Mouse (Mus musculus): ENCODE results near the gene Fkbp9. TPM values are rescaled to one million over a fixed set of nuclear protein-coding genes. Genes with fewer than 3 reads are reported as not detected.

Gene Fkbp9
- total RNA-seq, 1 experiment = 204 TPM

DNA sequence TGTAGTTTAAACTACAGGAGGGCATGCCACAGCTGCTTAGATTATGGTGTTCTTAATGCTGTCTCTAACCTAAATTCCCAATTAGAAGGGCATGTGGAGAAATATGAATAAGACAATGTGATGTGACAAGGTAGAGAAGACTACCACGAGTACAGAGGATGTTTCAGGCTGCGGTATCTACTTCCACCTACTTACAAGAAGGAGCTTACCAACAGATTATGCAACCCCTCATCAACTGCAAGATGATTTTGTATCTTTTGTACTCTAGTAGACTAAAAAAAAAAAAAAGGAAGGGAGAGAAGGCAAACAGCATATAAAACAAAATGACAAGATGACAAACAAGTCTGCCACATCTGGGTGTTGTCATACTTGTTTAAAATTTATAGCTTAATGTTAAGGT, 76.5 kb downstream of the Fkbp9 start:
- in situ Hi-C loops (cut with MboI; ENCODE audit: low sequenced_read_pairs in 2 of 2, unreplicated experiment in 2 of 2) = loop anchor here in 1 of 2 experiments (10.0 kb wide), 1 partner anchor 104 kb away; no protein-coding TSS in a partner anchor
- no peaks in the 10 kb centered on the region for H3K9me3 ChIP-seq (ENCODE audit: control insufficient read depth, insufficient read depth, low read depth, low read length)
- no peak overlapping the region for H3K9ac ChIP-seq (ENCODE audit: insufficient read depth, low read depth, low read length, poor library complexity, severe bottlenecking)
- DNase-seq (ENCODE audit: low read depth, low spot score) = no peak
- H3K4me3 ChIP-seq (ENCODE audit: insufficient read depth in 1 of 2, low read depth in 1 of 2, low read length in 2 of 2, poor library complexity in 1 of 2, severe bottlenecking in 1 of 2) = no peak overlapping the region
- no peaks in the 10 kb centered on the region for H3K4me1 ChIP-seq (ENCODE audit: control insufficient read depth in 2 of 2, insufficient read depth in 2 of 2, low read length in 2 of 2, poor library complexity in 1 of 2)
- no peak overlapping the region for H3K27ac ChIP-seq (ENCODE audit: insufficient read depth, low read depth, low read length, poor library complexity, severe bottlenecking)
- TF ChIP-seq MAFK (IDR thresholded peaks at IDR 0.05; ENCODE audit: insufficient read depth, low read depth, low read length) (no peak), ZNF384 (IDR thresholded peaks at IDR 0.05; ENCODE audit: low read depth, low read length) (no peak), HCFC1 (IDR thresholded peaks at IDR 0.05; ENCODE audit: borderline replicate concordance, insufficient read depth, low read length) (no peak), ZC3H11A (IDR thresholded peaks at IDR 0.05; ENCODE audit: borderline replicate concordance, low read depth, low read length) (no peak), CHD2 (IDR thresholded peaks at IDR 0.05; ENCODE audit: low read depth, low read length) (no peak)
- H3K36me3 ChIP-seq (ENCODE audit: control insufficient read depth, insufficient read depth, low read length, poor library complexity, severe bottlenecking) = no peaks in the 10 kb centered on the region

- no peak overlapping the region for H3K4me3 ChIP-seq (ENCODE audit: insufficient read depth in 1 of 2, low read depth in 1 of 2, low read length in 2 of 2, poor library complexity in 1 of 2, severe bottlenecking in 1 of 2)
- in situ Hi-C loops (cut with MboI; ENCODE audit: low sequenced_read_pairs in 2 of 2, unreplicated experiment in 2 of 2) = loop anchor here in 1 of 2 experiments (10.0 kb wide), 1 partner anchor 104 kb away; no protein-coding TSS in a partner anchor
- no peaks in the 10 kb centered on the region for H3K4me1 ChIP-seq (ENCODE audit: control insufficient read depth in 2 of 2, insufficient read depth in 2 of 2, low read length in 2 of 2, poor library complexity in 1 of 2)
- H3K9me3 ChIP-seq (ENCODE audit: control insufficient read depth, insufficient read depth, low read depth, low read length) = no peaks in the 10 kb centered on the region
- peak; percentile 25 for DNase-seq (ENCODE audit: low read depth, low spot score)
- H3K9ac ChIP-seq (ENCODE audit: insufficient read depth, low read depth, low read length, poor library complexity, severe bottlenecking) = no peak overlapping the region
- TF ChIP-seq ZNF384 (IDR thresholded peaks at IDR 0.05; ENCODE audit: low read depth, low read length) (no peak), MAFK (IDR thresholded peaks at IDR 0.05; ENCODE audit: insufficient read depth, low read depth, low read length) (no peak), ZC3H11A (IDR thresholded peaks at IDR 0.05; ENCODE audit: borderline replicate concordance, low read depth, low read length) (no peak), CHD2 (IDR thresholded peaks at IDR 0.05; ENCODE audit: low read depth, low read length) (no peak), HCFC1 (IDR thresholded peaks at IDR 0.05; ENCODE audit: borderline replicate concordance, insufficient read depth, low read length) (no peak)
- no peaks in the 10 kb centered on the region for H3K36me3 ChIP-seq (ENCODE audit: control insufficient read depth, insufficient read depth, low read length, poor library complexity, severe bottlenecking)
- no peak overlapping the region for H3K27ac ChIP-seq (ENCODE audit: insufficient read depth, low read depth, low read length, poor library complexity, severe bottlenecking)
Measured at GRCm38 (mm10) chr6:56908912-56909311, 77.1 kb downstream of the Fkbp9 start.

- in situ Hi-C loops (cut with MboI; ENCODE audit: low sequenced_read_pairs in 2 of 2, unreplicated experiment in 2 of 2) = no loop called here
- TF ChIP-seq ZC3H11A (IDR thresholded peaks at IDR 0.05; ENCODE audit: borderline replicate concordance, low read depth, low read length) (no peak), HCFC1 (IDR thresholded peaks at IDR 0.05; ENCODE audit: borderline replicate concordance, insufficient read depth, low read length) (no peak), MAFK (IDR thresholded peaks at IDR 0.05; ENCODE audit: insufficient read depth, low read depth, low read length) (no peak), ZNF384 (IDR thresholded peaks at IDR 0.05; ENCODE audit: low read depth, low read length) (no peak), CHD2 (IDR thresholded peaks at IDR 0.05; ENCODE audit: low read depth, low read length) (no peak)
Measured at GRCm38 (mm10) chr6:56910910-56911309, 79.1 kb downstream of the Fkbp9 start.

DNA sequence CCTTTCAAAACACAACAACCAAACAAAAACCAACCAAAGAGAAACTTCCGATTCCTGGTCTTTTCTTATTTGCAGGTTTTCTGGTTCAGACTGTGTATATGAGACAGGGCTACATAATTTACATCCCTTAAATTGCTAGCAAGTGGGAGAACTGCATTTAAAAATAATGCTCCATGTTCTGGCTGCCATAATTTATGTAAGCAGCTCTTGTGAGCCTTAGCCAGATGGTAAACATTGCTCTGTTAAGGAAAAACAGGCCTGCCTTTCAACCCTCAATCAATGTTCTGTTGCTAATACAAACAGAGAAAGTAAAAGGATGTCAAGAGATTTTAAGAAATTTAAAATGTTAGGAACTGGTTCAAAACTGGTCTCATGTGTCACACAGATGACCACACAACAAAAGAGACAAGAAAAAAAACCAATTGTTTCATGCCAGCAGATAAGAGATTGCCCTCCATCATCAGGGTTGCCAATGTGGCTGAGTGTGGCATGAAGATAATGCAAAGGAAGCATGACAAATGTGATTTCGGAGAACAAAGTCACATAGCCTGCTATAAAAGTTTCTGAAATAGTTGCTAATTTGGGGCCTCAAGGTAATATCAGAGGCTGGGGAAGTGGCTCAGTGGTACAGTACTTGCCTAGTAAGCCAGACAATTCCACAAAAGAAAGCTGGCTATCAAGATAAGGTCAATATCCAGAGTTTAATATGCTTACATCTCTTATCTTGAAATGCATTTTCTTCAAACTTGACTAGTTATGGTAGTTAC, 81.4 kb downstream of the Fkbp9 start:
- H3K4me1 ChIP-seq (ENCODE audit: control insufficient read depth in 2 of 2, insufficient read depth in 2 of 2, low read length in 2 of 2, poor library complexity in 1 of 2) = peaks cover 0 to 2% of the 10 kb centered on the region in 2 experiments; a peak in 1 of 4 replicates
- DNase-seq (ENCODE audit: low read depth, low spot score) = no peak
- H3K4me3 ChIP-seq (ENCODE audit: insufficient read depth in 1 of 2, low read depth in 1 of 2, low read length in 2 of 2, poor library complexity in 1 of 2, severe bottlenecking in 1 of 2) = no peak overlapping the region
- H3K27ac ChIP-seq (ENCODE audit: insufficient read depth, low read depth, low read length, poor library complexity, severe bottlenecking) = no peak overlapping the region
- TF ChIP-seq ZC3H11A (IDR thresholded peaks at IDR 0.05; ENCODE audit: borderline replicate concordance, low read depth, low read length) (no peak), ZNF384 (IDR thresholded peaks at IDR 0.05; ENCODE audit: low read depth, low read length) (no peak), HCFC1 (IDR thresholded peaks at IDR 0.05; ENCODE audit: borderline replicate concordance, insufficient read depth, low read length) (no peak), CHD2 (IDR thresholded peaks at IDR 0.05; ENCODE audit: low read depth, low read length) (no peak), MAFK (IDR thresholded peaks at IDR 0.05; ENCODE audit: insufficient read depth, low read depth, low read length) (no peak)
- no peaks in the 10 kb centered on the region for H3K9me3 ChIP-seq (ENCODE audit: control insufficient read depth, insufficient read depth, low read depth, low read length)
- in situ Hi-C loops (cut with MboI; ENCODE audit: low sequenced_read_pairs in 2 of 2, unreplicated experiment in 2 of 2) = no loop called here
- no peaks in the 10 kb centered on the region for H3K36me3 ChIP-seq (ENCODE audit: control insufficient read depth, insufficient read depth, low read length, poor library complexity, severe bottlenecking)
- no peak overlapping the region for H3K9ac ChIP-seq (ENCODE audit: insufficient read depth, low read depth, low read length, poor library complexity, severe bottlenecking)

More at GRCm38 (mm10) chr6:56910910-56911309, 79.1 kb downstream of the Fkbp9 start:
- Histone ChIP-seq H3K27ac (ENCODE audit: insufficient read depth, low read depth, low read length, poor library complexity, severe bottlenecking) (no peak overlapping the region), H3K36me3 (ENCODE audit: control insufficient read depth, insufficient read depth, low read length, poor library complexity, severe bottlenecking) (no peaks in the 10 kb centered on the region), H3K9me3 (ENCODE audit: control insufficient read depth, insufficient read depth, low read depth, low read length) (no peaks in the 10 kb centered on the region), H3K4me1 (ENCODE audit: control insufficient read depth in 2 of 2, insufficient read depth in 2 of 2, low read length in 2 of 2, poor library complexity in 1 of 2) (no peaks in the 10 kb centered on the region), H3K9ac (ENCODE audit: insufficient read depth, low read depth, low read length, poor library complexity, severe bottlenecking) (no peak overlapping the region), H3K4me3 (ENCODE audit: insufficient read depth in 1 of 2, low read depth in 1 of 2, low read length in 2 of 2, poor library complexity in 1 of 2, severe bottlenecking in 1 of 2) (no peak overlapping the region)
- DNase-seq (ENCODE audit: low read depth, low spot score) = no peak

Measured in ES-E14 (cell line).